Mouse (Mus musculus): ENCODE measurements around the gene Tex19.2.

The Tex19.2 gene

GRCm38 (mm10) chr11:121118577-121118976 lies at the start of gene Tex19.2:
Gene Tex19.2 (minus strand): TSS chr11:121118677.
- no peak for DNase-seq

- no peak for DNase-seq
These were observed 45.3 kb upstream of the Tex19.2 start for GRCm38 (mm10) chr11:121163751-121164150.

- no peak for DNase-seq
These were observed 42.3 kb upstream of the Tex19.2 start for GRCm38 (mm10) chr11:121160636-121161346.

- no peak for DNase-seq
These were observed 41.5 kb upstream of the Tex19.2 start, which contains the start of gene Uts2r for GRCm38 (mm10) chr11:121159971-121160370. Gene Uts2r (plus strand): TSS chr11:121160271.

- DNase-seq = peak in 1 of 2 experiments; percentile 42
These were observed 38.0 kb upstream of the Tex19.2 start for GRCm38 (mm10) chr11:121156411-121156891.

- DNase-seq = no peak
These were observed 35.7 kb upstream of the Tex19.2 start for GRCm38 (mm10) chr11:121154203-121154602.

GRCm38 (mm10) chr11:121148193-121148592 lies 29.7 kb upstream of the Tex19.2 start:
- no peak for DNase-seq

- DNase-seq = no peak
These were observed 27.4 kb upstream of the Tex19.2 start, which contains the start of gene Tex19.1 for GRCm38 (mm10) chr11:121145865-121146264. Gene Tex19.1 (plus strand): TSS chr11:121146143.

- no peak for DNase-seq
These were observed 25.0 kb upstream of the Tex19.2 start for GRCm38 (mm10) chr11:121143325-121144015.

- DNase-seq = peak; percentile 28 to 54
These were observed 20.3 kb upstream of the Tex19.2 start for GRCm38 (mm10) chr11:121138732-121139131.

- no peak for DNase-seq
These were observed 19.2 kb upstream of the Tex19.2 start for GRCm38 (mm10) chr11:121137682-121138081.

- DNase-seq = no peak
These were observed 16.1 kb upstream of the Tex19.2 start for GRCm38 (mm10) chr11:121134600-121134999.

- DNase-seq = no peak
These were observed 11.1 kb upstream of the Tex19.2 start for GRCm38 (mm10) chr11:121129616-121130015.

GRCm38 (mm10) chr11:121127441-121127840 lies 9.0 kb upstream of the Tex19.2 start:
- no peak for DNase-seq

- DNase-seq = peak in 1 of 2 experiments; percentile 40
These were observed 7.9 kb upstream of the Tex19.2 start for GRCm38 (mm10) chr11:121126395-121126794.

- no peak for DNase-seq
These were observed 7.2 kb upstream of the Tex19.2 start for GRCm38 (mm10) chr11:121125522-121126172.

- DNase-seq = no peak
These were observed 5.0 kb upstream of the Tex19.2 start for GRCm38 (mm10) chr11:121123438-121123837.

- no peak for DNase-seq
These were observed 3.7 kb upstream of the Tex19.2 start for GRCm38 (mm10) chr11:121122024-121122670.

- DNase-seq = no peak
These were observed 2.7 kb upstream of the Tex19.2 start for GRCm38 (mm10) chr11:121121151-121121550.

- no peak for DNase-seq
These were observed 371 bp downstream of the Tex19.2 start for GRCm38 (mm10) chr11:121118106-121118505.

GRCm38 (mm10) chr11:121112091-121112775 lies 6.2 kb downstream of the Tex19.2 start:
- DNase-seq = peak; percentile 50 to 70

GRCm38 (mm10) chr11:121111601-121112000 lies 6.9 kb downstream of the Tex19.2 start:
- DNase-seq = no peak
